Mouse (Mus musculus): ENCODE measurements around the gene Vmn1r81.

Gene Vmn1r81

GRCm38 (mm10) chr7:12268169-12268568 lies at the start of gene Vmn1r81:
Gene Vmn1r81, minus strand, starts transcription at chr7:12268269.
- no peak for DNase-seq (ENCODE audit: extremely low spot score, low spot score)

DNA sequence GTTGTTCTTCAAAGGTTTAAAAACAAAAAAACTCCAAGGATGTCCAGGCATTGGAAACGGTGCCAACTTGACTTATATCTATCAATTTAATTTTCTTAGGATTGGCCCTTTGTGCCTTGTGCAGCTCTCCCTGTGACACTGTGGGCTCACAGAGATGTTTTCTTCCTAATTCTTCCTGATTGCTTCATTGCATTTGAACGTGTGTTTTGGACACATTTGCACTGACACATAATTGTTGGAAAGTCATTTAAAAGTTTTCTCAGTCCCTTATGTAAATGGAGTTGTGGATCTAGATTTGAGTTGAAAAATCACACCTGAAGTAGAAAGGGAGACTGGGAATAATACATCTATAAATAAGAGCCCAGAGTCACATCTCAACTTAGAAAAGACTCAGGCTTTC lies 32.1 kb upstream of the Vmn1r81 start, which contains the start of gene Vmn1r82:
TSS of gene Vmn1r82 (plus strand) at position 301 of the 400 bp plus-strand sequence.
- DNase-seq (ENCODE audit: extremely low spot score, low spot score): no peak

- DNase-seq (ENCODE audit: extremely low spot score, low spot score): no peak
Measured at GRCm38 (mm10) chr7:12204141-12204540, 63.9 kb downstream of the Vmn1r81 start.

Measured in neural tube, embryonic 10.5 days (tissue).